Mouse (Mus musculus): Measurements from ENCODE around the gene Vmn2r44. TPM values are rescaled to one million over a fixed set of nuclear protein-coding genes. Genes with fewer than 3 reads are reported as not detected.

The Vmn2r44 gene
- polyA plus RNA-seq (2012; rRNA removed) = not detected in 2 replicates

GRCm38 (mm10) chr7:8383233-8383632, at the start of gene Vmn2r44:
Gene Vmn2r44, minus strand, starts transcription at chr7:8383333.

Other genes starting within 250 kb of the Vmn2r44 start
- gene Vmn2r41, start 221.7 kb downstream of the Vmn2r44 start, polyA plus RNA-seq (2012; rRNA removed) = not detected in 2 replicates
- gene Vmn2r42, start 183.0 kb downstream of the Vmn2r44 start, polyA plus RNA-seq (2012; rRNA removed) = not detected in 2 replicates
- not detected in 2 replicates for gene Vmn2r43, start 122.7 kb downstream of the Vmn2r44 start, polyA plus RNA-seq (2012; rRNA removed)
- gene Vmn2r45, start 105.7 kb upstream of the Vmn2r44 start, polyA plus RNA-seq (2012; rRNA removed) = not detected in 2 replicates